Mouse (Mus musculus): ENCODE data around the gene Sema7a. TPM values are rescaled to one million over a fixed set of nuclear protein-coding genes. Genes with fewer than 3 reads are reported as not detected.

Gene Sema7a
- polyA plus RNA-seq, 1 experiment from 2014 or later = 1.1 TPM

DNA sequence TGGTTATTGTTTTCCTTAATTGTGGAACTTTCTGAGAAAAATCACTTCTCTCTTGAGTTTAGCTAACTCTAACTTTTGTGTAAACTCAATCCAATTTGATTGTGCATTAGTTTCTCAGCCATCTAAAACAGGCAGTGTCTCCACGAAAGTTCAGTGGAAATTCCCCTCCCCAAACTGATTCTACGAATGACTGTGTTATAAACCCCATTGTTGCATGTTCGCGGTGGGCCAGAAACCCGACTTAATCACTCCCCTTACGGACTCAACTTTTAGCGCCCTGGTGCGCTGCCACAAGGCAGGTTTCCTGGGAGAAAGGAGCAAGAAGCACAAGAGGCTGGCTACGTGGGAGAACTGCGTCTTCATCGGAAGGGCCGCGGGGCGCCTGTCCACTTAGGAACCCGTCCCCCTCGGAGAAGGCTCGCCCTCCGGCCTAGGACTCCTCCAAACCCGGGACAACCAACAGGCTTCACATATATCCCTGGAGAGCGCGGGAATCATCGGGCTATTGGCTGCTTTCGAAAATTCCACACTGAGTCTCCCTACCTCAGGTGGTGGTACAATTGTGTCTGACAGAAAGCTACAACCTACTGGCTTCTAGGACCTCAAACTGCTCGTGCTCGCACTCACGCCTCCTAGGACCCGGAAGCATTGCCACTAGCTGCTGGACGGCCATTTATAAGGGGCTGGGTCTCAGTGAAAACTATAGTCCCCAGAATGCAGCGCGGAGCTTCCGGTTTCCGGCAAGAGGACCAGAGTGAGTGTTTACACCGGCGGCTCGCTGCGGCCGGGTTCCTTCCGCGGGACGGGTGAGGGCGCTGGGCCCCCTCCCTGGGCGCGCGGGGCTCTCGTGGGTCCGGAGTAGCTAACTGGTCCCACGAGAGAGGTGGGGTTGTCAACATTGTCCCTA, 29.4 kb upstream of the Sema7a start, which contains the start of gene Ubl7:
Gene Ubl7, plus strand, starts transcription at position 726 of the 907 bp plus-strand sequence.
- Histone ChIP-seq H3K27me3 (ENCODE audit: control insufficient read depth, insufficient read depth, low read length) (no peaks in the 10 kb centered on the region), H3K4me3 (ENCODE audit: low read depth, low read length) (peak within 1 kb of the TSS; percentile 74), H3K27ac (ENCODE audit: low read length) (peak within 1 kb of the TSS; percentile 89), H3K4me1 (ENCODE audit: control insufficient read depth, insufficient read depth, low read length) (peaks cover 7% of the 10 kb centered on the region; the same call in 1 of the 2 replicates), H3K36me3 (ENCODE audit: control insufficient read depth, insufficient read depth, low read length) (peaks cover 6% of the 10 kb centered on the region; the same call in 1 of the 2 replicates), H3K4me2 (replicated peaks; ENCODE audit: low read depth, low read length) (peak within 1 kb of the TSS; percentile 86), H3K9me3 (ENCODE audit: control insufficient read depth, low read depth, low read length) (no peaks in the 10 kb centered on the region), H3K9ac (replicated peaks; ENCODE audit: low read depth, low read length) (peak within 1 kb of the TSS; percentile 63)
- peak; percentile 95 for ATAC-seq (ENCODE audit: insufficient number of reproducible peaks, insufficient read depth, low FRiP score, low read depth)
- 1% methylated on average over 47 of the region's 47 CpGs for WGBS

DNA sequence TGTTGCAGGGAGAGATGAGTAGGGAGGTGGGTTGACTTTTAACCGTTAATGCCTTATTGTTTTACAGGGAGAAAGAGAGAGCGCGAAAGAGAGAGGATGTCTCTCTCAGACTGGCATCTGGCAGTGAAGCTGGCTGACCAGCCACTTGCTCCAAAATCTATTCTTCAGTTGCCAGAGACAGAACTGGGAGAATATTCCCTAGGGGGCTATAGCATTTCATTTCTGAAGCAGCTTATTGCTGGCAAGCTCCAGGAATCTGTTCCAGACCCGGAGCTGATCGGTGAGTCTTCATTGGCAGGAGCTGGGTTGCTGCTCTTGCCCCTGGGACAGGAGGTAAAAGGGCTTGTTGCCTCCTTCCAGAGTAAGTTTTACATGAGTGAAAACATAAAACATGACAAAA, 27.3 kb upstream of the Sema7a start:
- Histone ChIP-seq H3K4me1 (ENCODE audit: control insufficient read depth, insufficient read depth, low read length) (peaks cover 7% of the 10 kb centered on the region; the same call in 1 of the 2 replicates), H3K36me3 (ENCODE audit: control insufficient read depth, insufficient read depth, low read length) (peaks cover 9% of the 10 kb centered on the region; the same call in 1 of the 2 replicates), H3K27me3 (ENCODE audit: control insufficient read depth, insufficient read depth, low read length) (no peaks in the 10 kb centered on the region), H3K9ac (replicated peaks; ENCODE audit: low read depth, low read length) (no peak overlapping the region), H3K4me3 (ENCODE audit: low read depth, low read length) (no peak overlapping the region), H3K27ac (ENCODE audit: low read length) (no peak overlapping the region), H3K9me3 (ENCODE audit: control insufficient read depth, low read depth, low read length) (no peaks in the 10 kb centered on the region), H3K4me2 (replicated peaks; ENCODE audit: low read depth, low read length) (no peak overlapping the region)
- ATAC-seq (ENCODE audit: insufficient number of reproducible peaks, insufficient read depth, low FRiP score, low read depth) = no peak
- 98% methylated on average over 5 of the region's 5 CpGs for WGBS

DNA sequence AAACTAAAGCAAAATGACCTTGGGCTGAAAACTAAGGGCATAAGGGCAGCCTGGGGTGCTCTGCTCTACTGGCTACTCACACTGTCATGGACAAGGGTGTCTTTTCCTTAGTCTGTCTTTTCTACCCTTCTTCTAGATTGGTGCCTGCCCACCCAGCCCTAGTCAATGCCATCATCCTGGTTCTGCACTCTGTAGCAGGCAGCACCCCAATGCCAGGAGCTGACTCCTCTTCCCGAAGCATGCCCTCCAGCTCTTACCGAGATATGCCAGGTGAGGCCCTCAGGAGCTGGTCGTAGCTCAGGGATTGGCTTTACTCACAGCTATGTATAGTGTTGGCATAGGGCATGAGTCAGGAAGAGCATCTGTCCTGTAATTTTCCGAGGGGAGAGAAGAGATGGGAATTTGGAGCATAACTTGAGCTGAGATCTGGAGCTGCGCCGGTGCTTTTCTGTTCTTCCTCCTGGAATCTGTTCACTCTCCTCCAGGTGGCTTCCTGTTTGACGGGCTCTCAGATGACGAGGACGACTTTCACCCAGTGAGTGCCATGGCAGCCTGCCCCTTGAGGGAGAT, 18.3 kb upstream of the Sema7a start:
- 90% methylated on average over 9 of the region's 9 CpGs for WGBS
- Histone ChIP-seq H3K4me2 (replicated peaks; ENCODE audit: low read depth, low read length) (no peak overlapping the region), H3K9ac (replicated peaks; ENCODE audit: low read depth, low read length) (no peak overlapping the region), H3K27ac (ENCODE audit: low read length) (no peak overlapping the region), H3K4me3 (ENCODE audit: low read depth, low read length) (no peak overlapping the region), H3K36me3 (ENCODE audit: control insufficient read depth, insufficient read depth, low read length) (peaks cover 51% of the 10 kb centered on the region), H3K4me1 (ENCODE audit: control insufficient read depth, insufficient read depth, low read length) (no peaks in the 10 kb centered on the region), H3K27me3 (ENCODE audit: control insufficient read depth, insufficient read depth, low read length) (no peaks in the 10 kb centered on the region), H3K9me3 (ENCODE audit: control insufficient read depth, low read depth, low read length) (no peaks in the 10 kb centered on the region)
- no peak for ATAC-seq (ENCODE audit: insufficient number of reproducible peaks, insufficient read depth, low FRiP score, low read depth)

DNA sequence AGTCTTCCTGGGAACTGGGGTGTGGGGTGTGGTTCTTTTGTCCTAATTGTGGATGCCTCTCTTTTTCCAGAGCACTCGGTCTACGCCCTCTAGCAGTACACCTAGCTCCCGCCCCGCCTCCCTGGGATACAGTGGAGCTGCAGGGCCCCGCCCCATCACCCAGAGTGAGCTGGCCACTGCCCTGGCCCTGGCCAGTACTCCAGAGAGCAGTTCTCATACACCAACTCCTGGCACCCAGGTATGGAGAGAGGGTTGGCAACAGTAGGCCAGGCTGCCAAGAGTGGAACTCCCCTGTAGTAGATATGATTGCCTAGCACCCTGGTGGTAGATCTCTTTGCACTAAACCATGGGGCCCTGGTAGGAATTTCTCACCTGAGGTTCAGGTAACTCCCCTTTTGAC, 17.5 kb upstream of the Sema7a start:
- H3K4me2 ChIP-seq (replicated peaks; ENCODE audit: low read depth, low read length) = no peak overlapping the region
- 93% methylated on average over 5 of the region's 5 CpGs for WGBS
- no peak for ATAC-seq (ENCODE audit: insufficient number of reproducible peaks, insufficient read depth, low FRiP score, low read depth)

DNA sequence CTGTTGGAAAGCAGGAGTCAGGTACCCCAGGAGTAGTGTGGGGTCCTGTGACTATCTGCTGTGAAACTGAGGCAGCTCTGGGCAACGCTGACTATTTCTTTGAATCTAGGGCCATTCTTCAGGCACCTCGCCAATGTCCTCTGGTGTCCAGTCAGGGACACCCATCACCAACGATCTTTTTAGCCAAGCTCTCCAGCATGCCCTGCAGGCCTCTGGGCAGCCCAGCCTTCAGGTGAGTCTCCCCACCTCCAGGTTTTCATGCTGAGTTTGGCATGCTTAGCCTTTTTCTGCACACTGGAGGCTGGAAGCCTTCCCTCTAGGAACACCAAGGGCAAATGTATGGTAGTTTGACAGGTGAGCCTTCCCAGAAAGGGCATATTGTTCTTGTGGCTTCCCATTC, 16.9 kb upstream of the Sema7a start:
- Histone ChIP-seq H3K9me3 (ENCODE audit: control insufficient read depth, low read depth, low read length) (no peaks in the 10 kb centered on the region), H3K27me3 (ENCODE audit: control insufficient read depth, insufficient read depth, low read length) (no peaks in the 10 kb centered on the region), H3K4me1 (ENCODE audit: control insufficient read depth, insufficient read depth, low read length) (no peaks in the 10 kb centered on the region), H3K27ac (ENCODE audit: low read length) (no peak overlapping the region), H3K36me3 (ENCODE audit: control insufficient read depth, insufficient read depth, low read length) (peaks cover 55% of the 10 kb centered on the region), H3K9ac (replicated peaks; ENCODE audit: low read depth, low read length) (no peak overlapping the region), H3K4me3 (ENCODE audit: low read depth, low read length) (no peak overlapping the region), H3K4me2 (replicated peaks; ENCODE audit: low read depth, low read length) (no peak overlapping the region)
- WGBS = 98% methylated on average over 3 of the region's 3 CpGs
- no peak for ATAC-seq (ENCODE audit: insufficient number of reproducible peaks, insufficient read depth, low FRiP score, low read depth)

More for the DNA sequence above, 17.5 kb upstream of the Sema7a start:
- Histone ChIP-seq H3K4me3 (ENCODE audit: low read depth, low read length) (no peak overlapping the region), H3K9ac (replicated peaks; ENCODE audit: low read depth, low read length) (no peak overlapping the region), H3K27me3 (ENCODE audit: control insufficient read depth, insufficient read depth, low read length) (no peaks in the 10 kb centered on the region), H3K9me3 (ENCODE audit: control insufficient read depth, low read depth, low read length) (no peaks in the 10 kb centered on the region), H3K27ac (ENCODE audit: low read length) (no peak overlapping the region), H3K36me3 (ENCODE audit: control insufficient read depth, insufficient read depth, low read length) (peaks cover 56% of the 10 kb centered on the region), H3K4me1 (ENCODE audit: control insufficient read depth, insufficient read depth, low read length) (no peaks in the 10 kb centered on the region)

DNA sequence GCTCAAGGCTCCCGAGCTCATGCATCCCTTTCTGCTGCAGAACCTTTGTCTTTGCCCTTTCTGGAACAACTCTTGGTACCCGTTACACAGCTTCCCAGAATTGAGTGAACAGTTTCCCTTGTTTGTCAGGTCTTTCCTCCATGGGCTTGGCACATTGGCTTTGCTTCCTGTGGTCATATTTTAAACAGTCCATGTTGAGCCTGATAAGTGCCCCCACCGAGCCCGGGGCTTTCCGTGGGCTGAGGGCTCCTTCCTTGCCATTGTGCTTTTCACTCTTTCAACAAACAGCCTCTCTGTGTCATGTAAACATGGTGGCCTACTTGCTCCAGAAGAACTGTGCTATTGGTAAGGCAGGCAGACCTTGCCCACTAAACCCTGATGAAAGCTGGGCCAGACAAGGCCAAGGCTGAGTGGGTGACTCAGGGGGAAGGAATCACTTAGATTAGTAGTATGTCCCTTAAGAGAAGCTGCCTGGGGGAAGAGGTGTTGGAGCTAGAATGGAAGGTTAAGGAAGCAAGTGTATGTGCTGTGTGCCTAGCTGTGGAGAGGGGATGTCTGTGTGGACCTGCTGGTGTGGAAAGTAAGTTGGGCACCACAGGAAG, 8.6 kb upstream of the Sema7a start:
- no peak for ATAC-seq (ENCODE audit: insufficient number of reproducible peaks, insufficient read depth, low FRiP score, low read depth)
- Histone ChIP-seq H3K27ac (ENCODE audit: low read length) (no peak overlapping the region), H3K4me2 (replicated peaks; ENCODE audit: low read depth, low read length) (no peak overlapping the region)

DNA sequence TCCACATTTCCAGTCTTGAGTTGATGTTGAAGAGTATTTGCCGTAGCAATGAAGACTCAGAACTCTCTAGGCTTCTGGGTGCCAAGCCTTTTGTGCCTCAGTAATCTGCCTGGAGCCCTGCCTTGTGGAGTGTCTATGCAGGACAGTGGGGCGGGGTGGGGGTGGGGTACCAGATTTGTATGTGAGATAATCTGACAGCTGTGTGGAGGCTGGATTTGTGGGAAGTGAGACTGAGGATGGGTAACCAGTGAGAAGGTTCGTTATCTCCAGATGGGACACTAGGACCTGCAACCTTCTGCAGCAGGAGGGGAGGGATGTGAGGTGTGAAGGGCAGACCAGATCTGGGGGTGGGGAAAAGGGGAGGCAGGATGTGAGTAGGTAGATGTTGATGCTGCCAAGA, 7.7 kb upstream of the Sema7a start:
- Histone ChIP-seq H3K4me1 (ENCODE audit: control insufficient read depth, insufficient read depth, low read length) (no peaks in the 10 kb centered on the region), H3K36me3 (ENCODE audit: control insufficient read depth, insufficient read depth, low read length) (peaks cover 3% of the 10 kb centered on the region), H3K27ac (ENCODE audit: low read length) (no peak overlapping the region), H3K4me3 (ENCODE audit: low read depth, low read length) (no peak overlapping the region), H3K27me3 (ENCODE audit: control insufficient read depth, insufficient read depth, low read length) (no peaks in the 10 kb centered on the region), H3K4me2 (replicated peaks; ENCODE audit: low read depth, low read length) (no peak overlapping the region), H3K9ac (replicated peaks; ENCODE audit: low read depth, low read length) (no peak overlapping the region), H3K9me3 (ENCODE audit: control insufficient read depth, low read depth, low read length) (no peaks in the 10 kb centered on the region)
- WGBS = 70% methylated on average over 3 of the region's 3 CpGs
- no peak for ATAC-seq (ENCODE audit: insufficient number of reproducible peaks, insufficient read depth, low FRiP score, low read depth)

More for the DNA sequence above, 8.6 kb upstream of the Sema7a start:
- WGBS = 82% methylated on average over 5 of the region's 5 CpGs
- no peak overlapping the region for H3K4me3 ChIP-seq (ENCODE audit: low read depth, low read length)
- H3K36me3 ChIP-seq (ENCODE audit: control insufficient read depth, insufficient read depth, low read length) = peaks cover 7% of the 10 kb centered on the region
- H3K27me3 ChIP-seq (ENCODE audit: control insufficient read depth, insufficient read depth, low read length) = no peaks in the 10 kb centered on the region
- H3K9me3 ChIP-seq (ENCODE audit: control insufficient read depth, low read depth, low read length) = no peaks in the 10 kb centered on the region
- H3K4me1 ChIP-seq (ENCODE audit: control insufficient read depth, insufficient read depth, low read length) = no peaks in the 10 kb centered on the region
- H3K9ac ChIP-seq (replicated peaks; ENCODE audit: low read depth, low read length) = no peak overlapping the region

DNA sequence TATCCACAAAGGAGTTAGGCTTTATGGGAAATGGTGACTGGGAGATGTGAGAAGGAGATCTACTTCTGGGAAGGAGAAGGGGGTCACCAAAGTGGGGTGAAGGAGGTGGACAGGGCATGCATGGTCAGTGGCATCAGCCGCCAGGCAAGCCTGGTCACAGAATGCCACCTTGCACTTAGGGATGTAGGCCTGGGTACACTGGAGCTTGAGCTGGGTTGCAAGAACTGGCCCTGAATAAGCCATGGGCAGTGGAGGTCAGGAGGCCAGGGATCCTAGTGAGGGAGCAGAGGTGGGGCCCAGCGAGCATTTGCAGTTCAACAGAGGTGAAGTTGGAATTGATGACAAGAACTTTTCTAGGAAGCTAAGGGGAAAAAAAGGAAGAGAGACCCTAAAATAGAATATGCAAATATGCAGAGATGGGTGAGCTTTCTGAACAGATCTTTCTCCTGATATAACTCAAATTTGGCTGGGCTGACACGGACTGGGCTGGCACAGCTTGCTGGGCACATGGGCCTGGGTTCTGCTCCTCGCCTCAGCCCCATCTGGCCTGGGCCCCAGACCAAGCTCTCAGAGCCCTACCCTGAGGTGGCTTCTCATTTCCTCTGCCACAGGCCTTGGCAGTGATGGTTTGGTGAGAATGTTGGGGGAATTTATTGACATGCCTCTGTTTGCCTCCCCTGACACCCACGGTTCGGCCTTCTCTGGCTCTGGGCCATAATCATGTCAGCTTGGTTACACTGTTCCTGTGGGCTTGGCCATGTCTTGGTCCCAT, 6.9 kb upstream of the Sema7a start:
- H3K4me3 ChIP-seq (ENCODE audit: low read depth, low read length) = no peak overlapping the region
- H3K4me1 ChIP-seq (ENCODE audit: control insufficient read depth, insufficient read depth, low read length) = no peaks in the 10 kb centered on the region
- WGBS = 74% methylated on average over 6 of the region's 6 CpGs
- no peaks in the 10 kb centered on the region for H3K9me3 ChIP-seq (ENCODE audit: control insufficient read depth, low read depth, low read length)
- no peaks in the 10 kb centered on the region for H3K27me3 ChIP-seq (ENCODE audit: control insufficient read depth, insufficient read depth, low read length)
- no peak overlapping the region for H3K4me2 ChIP-seq (replicated peaks; ENCODE audit: low read depth, low read length)
- H3K27ac ChIP-seq (ENCODE audit: low read length) = no peak overlapping the region
- H3K9ac ChIP-seq (replicated peaks; ENCODE audit: low read depth, low read length) = no peak overlapping the region
- no peaks in the 10 kb centered on the region; the same call in none of the 2 replicates for H3K36me3 ChIP-seq (ENCODE audit: control insufficient read depth, insufficient read depth, low read length)
- no peak for ATAC-seq (ENCODE audit: insufficient number of reproducible peaks, insufficient read depth, low FRiP score, low read depth)
